Mouse (Mus musculus): ENCODE results near the gene Setd5. TPM values are rescaled to one million over a fixed set of nuclear protein-coding genes. Genes with fewer than 3 reads are reported as not detected.

Setd5 gene
- polyA plus RNA-seq, 1 experiment from 2014 or later: 67.5 TPM

- Histone ChIP-seq H3K4me2 (replicated peaks; ENCODE audit: low read depth, low read length) (no peak overlapping the region), H3K36me3 (ENCODE audit: insufficient read depth, low read length) (0 out of 2 replicates have a peak, but pooled peaks cover 4% of the 10 kb centered on the region), H3K4me1 (ENCODE audit: insufficient read depth, low read length) (peaks cover 13% of the 10 kb centered on the region), H3K27me3 (ENCODE audit: insufficient read depth, low read length) (no peaks in the 10 kb centered on the region), H3K9ac (replicated peaks; ENCODE audit: low read length) (no peak overlapping the region), H3K27ac (ENCODE audit: low read length) (no peak overlapping the region), H3K4me3 (ENCODE audit: low read length) (no peak overlapping the region), H3K9me3 (ENCODE audit: low read length) (no peaks in the 10 kb centered on the region)
- ATAC-seq (ENCODE audit: low FRiP score, low TSS enrichment): no peak
Measured at GRCm38 (mm10) chr6:113103765-113104164, 26.6 kb downstream of the Setd5 start.

- peaks cover 38% of the 10 kb centered on the region for H3K36me3 ChIP-seq (ENCODE audit: insufficient read depth, low read length)
Measured at GRCm38 (mm10) chr6:113109378-113109777, 32.2 kb downstream of the Setd5 start.

GRCm38 (mm10) chr6:113109956-113110355 is 32.8 kb downstream of the Setd5 start:
- WGBS: 74% methylated on average over 7 of the region's 7 CpGs
- peaks cover 41% of the 10 kb centered on the region for H3K36me3 ChIP-seq (ENCODE audit: insufficient read depth, low read length)

More at GRCm38 (mm10) chr6:113109378-113109777, 32.2 kb downstream of the Setd5 start:
- no peak overlapping the region for H3K9ac ChIP-seq (replicated peaks; ENCODE audit: low read length)
- H3K27me3 ChIP-seq (ENCODE audit: insufficient read depth, low read length): no peaks in the 10 kb centered on the region
- 89% methylated on average over 3 of the region's 3 CpGs for WGBS
- H3K4me3 ChIP-seq (ENCODE audit: low read length): no peak overlapping the region
- no peaks in the 10 kb centered on the region for H3K9me3 ChIP-seq (ENCODE audit: low read length)
- H3K27ac ChIP-seq (ENCODE audit: low read length): no peak overlapping the region
- no peak overlapping the region for H3K4me2 ChIP-seq (replicated peaks; ENCODE audit: low read depth, low read length)
- H3K4me1 ChIP-seq (ENCODE audit: insufficient read depth, low read length): no peaks in the 10 kb centered on the region
- ATAC-seq (ENCODE audit: low FRiP score, low TSS enrichment): no peak

GRCm38 (mm10) chr6:113120806-113121205 is 43.6 kb downstream of the Setd5 start:
- 95% methylated on average over 10 of the region's 10 CpGs for whole genome bisulfite sequencing
- H3K27me3 ChIP-seq (ENCODE audit: insufficient read depth, low read length): no peaks in the 10 kb centered on the region
- ATAC-seq (ENCODE audit: low FRiP score, low TSS enrichment): no peak
- H3K4me2 ChIP-seq (replicated peaks; ENCODE audit: low read depth, low read length): no peak overlapping the region
- no peak overlapping the region for H3K27ac ChIP-seq (ENCODE audit: low read length)
- no peak overlapping the region for H3K4me3 ChIP-seq (ENCODE audit: low read length)
- no peaks in the 10 kb centered on the region for H3K4me1 ChIP-seq (ENCODE audit: insufficient read depth, low read length)
- peaks cover 65% of the 10 kb centered on the region for H3K36me3 ChIP-seq (ENCODE audit: insufficient read depth, low read length)
- H3K9ac ChIP-seq (replicated peaks; ENCODE audit: low read length): no peak overlapping the region
- no peaks in the 10 kb centered on the region for H3K9me3 ChIP-seq (ENCODE audit: low read length)

More at GRCm38 (mm10) chr6:113109956-113110355, 32.8 kb downstream of the Setd5 start:
- H3K9ac ChIP-seq (replicated peaks; ENCODE audit: low read length): no peak overlapping the region
- no peak overlapping the region for H3K27ac ChIP-seq (ENCODE audit: low read length)
- ATAC-seq (ENCODE audit: low FRiP score, low TSS enrichment): no peak
- no peak overlapping the region for H3K4me2 ChIP-seq (replicated peaks; ENCODE audit: low read depth, low read length)
- H3K9me3 ChIP-seq (ENCODE audit: low read length): no peaks in the 10 kb centered on the region
- no peaks in the 10 kb centered on the region for H3K27me3 ChIP-seq (ENCODE audit: insufficient read depth, low read length)
- H3K4me3 ChIP-seq (ENCODE audit: low read length): no peak overlapping the region
- no peaks in the 10 kb centered on the region for H3K4me1 ChIP-seq (ENCODE audit: insufficient read depth, low read length)

- no peaks in the 10 kb centered on the region for H3K4me1 ChIP-seq (ENCODE audit: insufficient read depth, low read length)
- no peak for ATAC-seq (ENCODE audit: low FRiP score, low TSS enrichment)
- no peak overlapping the region for H3K4me2 ChIP-seq (replicated peaks; ENCODE audit: low read depth, low read length)
- 87% methylated on average over 2 of the region's 2 CpGs for WGBS
- no peak overlapping the region for H3K9ac ChIP-seq (replicated peaks; ENCODE audit: low read length)
- H3K4me3 ChIP-seq (ENCODE audit: low read length): no peak overlapping the region
- no peaks in the 10 kb centered on the region for H3K27me3 ChIP-seq (ENCODE audit: insufficient read depth, low read length)
- H3K27ac ChIP-seq (ENCODE audit: low read length): no peak overlapping the region
- H3K36me3 ChIP-seq (ENCODE audit: insufficient read depth, low read length): peaks cover 38% of the 10 kb centered on the region
- H3K9me3 ChIP-seq (ENCODE audit: low read length): no peaks in the 10 kb centered on the region
Measured at GRCm38 (mm10) chr6:113133360-113133759, 56.2 kb downstream of the Setd5 start.

- peak overlapping the region; percentile 39 for H3K4me2 ChIP-seq (replicated peaks; ENCODE audit: low read depth, low read length)
- H3K9ac ChIP-seq (replicated peaks; ENCODE audit: low read length): no peak overlapping the region
- 0 out of 2 replicates have a peak overlapping the region, but pooled peaks have one; percentile 0 for H3K4me3 ChIP-seq (ENCODE audit: low read length)
- peak overlapping the region; percentile 60; the same call in 1 of the 2 replicates for H3K27ac ChIP-seq (ENCODE audit: low read length)
- H3K4me1 ChIP-seq (ENCODE audit: insufficient read depth, low read length): 0 out of 2 replicates have a peak, but pooled peaks cover 4% of the 10 kb centered on the region
- no peaks in the 10 kb centered on the region for H3K9me3 ChIP-seq (ENCODE audit: low read length)
- peak; percentile 59; the same call in 1 of the 2 replicates for ATAC-seq (ENCODE audit: low FRiP score, low TSS enrichment)
- WGBS: 43% methylated on average over 1 of the region's 1 CpGs
- H3K27me3 ChIP-seq (ENCODE audit: insufficient read depth, low read length): no peaks in the 10 kb centered on the region
- H3K36me3 ChIP-seq (ENCODE audit: insufficient read depth, low read length): peaks cover 50% of the 10 kb centered on the region
Measured at GRCm38 (mm10) chr6:113141389-113142094, 64.4 kb downstream of the Setd5 start.

- no peak overlapping the region for H3K27ac ChIP-seq (ENCODE audit: low read length)
- H3K4me1 ChIP-seq (ENCODE audit: insufficient read depth, low read length): 0 out of 2 replicates have a peak, but pooled peaks cover 4% of the 10 kb centered on the region
- no peak overlapping the region for H3K9ac ChIP-seq (replicated peaks; ENCODE audit: low read length)
- no peak overlapping the region for H3K4me2 ChIP-seq (replicated peaks; ENCODE audit: low read depth, low read length)
- WGBS: 92% methylated on average over 1 of the region's 1 CpGs
- H3K4me3 ChIP-seq (ENCODE audit: low read length): no peak overlapping the region
- H3K27me3 ChIP-seq (ENCODE audit: insufficient read depth, low read length): no peaks in the 10 kb centered on the region
- ATAC-seq (ENCODE audit: low FRiP score, low TSS enrichment): no peak
- no peaks in the 10 kb centered on the region for H3K9me3 ChIP-seq (ENCODE audit: low read length)
- peaks cover 50% of the 10 kb centered on the region for H3K36me3 ChIP-seq (ENCODE audit: insufficient read depth, low read length)
Measured at GRCm38 (mm10) chr6:113144764-113145163, 67.6 kb downstream of the Setd5 start.

GRCm38 (mm10) chr6:113145249-113145648 is 68.1 kb downstream of the Setd5 start:
- Histone ChIP-seq H3K4me3 (ENCODE audit: low read length) (no peak overlapping the region), H3K9ac (replicated peaks; ENCODE audit: low read length) (no peak overlapping the region), H3K9me3 (ENCODE audit: low read length) (no peaks in the 10 kb centered on the region), H3K4me2 (replicated peaks; ENCODE audit: low read depth, low read length) (no peak overlapping the region), H3K4me1 (ENCODE audit: insufficient read depth, low read length) (0 out of 2 replicates have a peak, but pooled peaks cover 4% of the 10 kb centered on the region), H3K27ac (ENCODE audit: low read length) (no peak overlapping the region), H3K27me3 (ENCODE audit: insufficient read depth, low read length) (no peaks in the 10 kb centered on the region), H3K36me3 (ENCODE audit: insufficient read depth, low read length) (peaks cover 53% of the 10 kb centered on the region)
- WGBS: 96% methylated on average over 4 of the region's 4 CpGs
- no peak for ATAC-seq (ENCODE audit: low FRiP score, low TSS enrichment)

GRCm38 (mm10) chr6:113154071-113154470 is 76.9 kb downstream of the Setd5 start:
- 95% methylated on average over 8 of the region's 8 CpGs for WGBS
- H3K9me3 ChIP-seq (ENCODE audit: low read length): no peaks in the 10 kb centered on the region

GRCm38 (mm10) chr6:113154886-113155285 is 77.7 kb downstream of the Setd5 start:
- Histone ChIP-seq H3K27me3 (ENCODE audit: insufficient read depth, low read length) (no peaks in the 10 kb centered on the region), H3K27ac (ENCODE audit: low read length) (no peak overlapping the region), H3K36me3 (ENCODE audit: insufficient read depth, low read length) (peaks cover 56% of the 10 kb centered on the region), H3K9ac (replicated peaks; ENCODE audit: low read length) (no peak overlapping the region), H3K9me3 (ENCODE audit: low read length) (no peaks in the 10 kb centered on the region), H3K4me2 (replicated peaks; ENCODE audit: low read depth, low read length) (no peak overlapping the region), H3K4me1 (ENCODE audit: insufficient read depth, low read length) (no peaks in the 10 kb centered on the region), H3K4me3 (ENCODE audit: low read length) (no peak overlapping the region)
- no peak for ATAC-seq (ENCODE audit: low FRiP score, low TSS enrichment)
- 90% methylated on average over 6 of the region's 6 CpGs for WGBS

More at GRCm38 (mm10) chr6:113154071-113154470, 76.9 kb downstream of the Setd5 start:
- H3K4me3 ChIP-seq (ENCODE audit: low read length): no peak overlapping the region
- no peak overlapping the region for H3K4me2 ChIP-seq (replicated peaks; ENCODE audit: low read depth, low read length)
- no peak for ATAC-seq (ENCODE audit: low FRiP score, low TSS enrichment)
- H3K4me1 ChIP-seq (ENCODE audit: insufficient read depth, low read length): no peaks in the 10 kb centered on the region
- no peak overlapping the region for H3K27ac ChIP-seq (ENCODE audit: low read length)
- peaks cover 57% of the 10 kb centered on the region for H3K36me3 ChIP-seq (ENCODE audit: insufficient read depth, low read length)
- no peak overlapping the region for H3K9ac ChIP-seq (replicated peaks; ENCODE audit: low read length)
- no peaks in the 10 kb centered on the region for H3K27me3 ChIP-seq (ENCODE audit: insufficient read depth, low read length)
